Comparison of ENCODE assay signal across 9 mouse cellular contexts in genomic region chr10:107662372-107663065, GRCm38 (mm10). TPM values are rescaled to one million over a fixed set of nuclear protein-coding genes. Genes with fewer than 3 reads are reported as not detected.
DNase-seq lines count a peak whose midpoint lies in the region; ATAC-seq and TF ChIP-seq lines count a peak whose summit lies in the region.
"Had no signal": no experiment of that assay in that cellular context is flagged by ENCODE, and none has a peak within 500 bp of the region (broad histone marks: within the 10 kb centered on the region; RNA-seq: fewer than 3 reads in every experiment).

No protein-coding gene starts in this region.

- no peaks in the 10 kb centered on the region for H3K4me1 ChIP-seq in kidney, adult 2 months (ENCODE audit: control insufficient read depth, insufficient read depth, low read length)
- no peaks in the 10 kb centered on the region for H3K4me1 ChIP-seq in intestine, embryonic 16.5 days (ENCODE audit: control insufficient read depth, insufficient read depth, low read length)
- no peaks in the 10 kb centered on the region for H3K4me1 ChIP-seq in midbrain, embryonic 11.5 days (ENCODE audit: control insufficient read depth, insufficient read depth, low read length)
- no peaks in the 10 kb centered on the region for H3K4me1 ChIP-seq in liver, embryonic 11.5 days (replicated peaks; ENCODE audit: control insufficient read depth, insufficient read depth, low read length)
- H3K4me1 ChIP-seq: liver, embryonic 15.5 days had no signal

- no peak for TF ChIP-seq POLR2A in kidney, adult 2 months (IDR thresholded peaks at IDR 0.05; ENCODE audit: low read depth, low read length)

- DNase-seq in kidney, postnatal 14 days: peak; percentile 55
- DNase-seq in kidney, adult 2 months: no peak
- peak; percentile 38 for DNase-seq in embryo, embryonic 11 days
- no peak for DNase-seq in midbrain, embryonic 11.5 days (ENCODE audit: low spot score, missing footprints)
- DNase-seq in spleen, adult 12 weeks (ENCODE audit: low spot score): no peak
- DNase-seq in kidney, adult 18-20 months: no peak
- DNase-seq in liver, embryonic 11.5 days (ENCODE audit: low spot score): no peak

- WGBS in kidney, adult 2 months: 61% methylated on average over 5 of the region's 5 CpGs
- 41% methylated on average over 5 of the region's 5 CpGs for WGBS in intestine, embryonic 16.5 days
- 50% methylated on average over 5 of the region's 5 CpGs for WGBS in midbrain, embryonic 11.5 days
- WGBS in liver, embryonic 11.5 days: 71% methylated on average over 5 of the region's 5 CpGs

- no peak overlapping the region for H3K27ac ChIP-seq in kidney, adult 2 months (ENCODE audit: insufficient read depth, low read depth, low read length)
- H3K27ac ChIP-seq in intestine, embryonic 16.5 days (ENCODE audit: low read length): no peak overlapping the region
- H3K27ac ChIP-seq in midbrain, embryonic 11.5 days (ENCODE audit: low read depth, low read length): no peak overlapping the region
- no peak overlapping the region for H3K27ac ChIP-seq in liver, embryonic 11.5 days (ENCODE audit: low read depth, low read length)
- H3K27ac ChIP-seq: liver, embryonic 15.5 days had no signal

- no peaks in the 10 kb centered on the region for H3K36me3 ChIP-seq in kidney, adult 2 months (ENCODE audit: control insufficient read depth, insufficient read depth, low read length)
- H3K36me3 ChIP-seq in intestine, embryonic 16.5 days (ENCODE audit: control insufficient read depth, insufficient read depth, low read length): no peaks in the 10 kb centered on the region
- H3K36me3 ChIP-seq in midbrain, embryonic 11.5 days (ENCODE audit: control insufficient read depth, insufficient read depth, low read length): no peaks in the 10 kb centered on the region
- no peaks in the 10 kb centered on the region for H3K36me3 ChIP-seq in liver, embryonic 11.5 days (ENCODE audit: control insufficient read depth, insufficient read depth, low read length)
- H3K36me3 ChIP-seq: liver, embryonic 15.5 days had no signal

- H3K9ac ChIP-seq in intestine, embryonic 16.5 days (ENCODE audit: low read depth, low read length): no peak overlapping the region
- no peak overlapping the region for H3K9ac ChIP-seq in midbrain, embryonic 11.5 days (ENCODE audit: low read length)
- no peak overlapping the region for H3K9ac ChIP-seq in liver, embryonic 11.5 days (ENCODE audit: low read depth, low read length)
- H3K9ac ChIP-seq: liver, embryonic 15.5 days had no signal

- ATAC-seq in intestine, embryonic 16.5 days: peak; percentile 65
- ATAC-seq in midbrain, embryonic 11.5 days (ENCODE audit: low FRiP score): peak; percentile 69
- ATAC-seq in liver, embryonic 11.5 days (replicated peaks; ENCODE audit: low FRiP score): no peak

- no peak overlapping the region for H3K4me3 ChIP-seq in kidney, adult 2 months (ENCODE audit: insufficient read depth, low read depth, low read length)
- H3K4me3 ChIP-seq in intestine, embryonic 16.5 days (ENCODE audit: low read length): no peak overlapping the region
- H3K4me3 ChIP-seq in midbrain, embryonic 11.5 days (ENCODE audit: low read depth, low read length): no peak overlapping the region
- H3K4me3 ChIP-seq in liver, embryonic 11.5 days (ENCODE audit: low read depth, low read length): no peak overlapping the region
- H3K4me3 ChIP-seq: liver, embryonic 15.5 days had no signal

- no peak overlapping the region for H3K4me2 ChIP-seq in intestine, embryonic 16.5 days (ENCODE audit: low read depth, low read length)
- no peak overlapping the region for H3K4me2 ChIP-seq in midbrain, embryonic 11.5 days
- no peak overlapping the region for H3K4me2 ChIP-seq in liver, embryonic 11.5 days
- H3K4me2 ChIP-seq: liver, embryonic 15.5 days had no signal

- no peaks in the 10 kb centered on the region for H3K9me3 ChIP-seq in intestine, embryonic 16.5 days (ENCODE audit: control insufficient read depth, low read length)
- H3K9me3 ChIP-seq in midbrain, embryonic 11.5 days (ENCODE audit: control insufficient read depth, low read length): no peaks in the 10 kb centered on the region
- H3K9me3 ChIP-seq in liver, embryonic 11.5 days (ENCODE audit: control insufficient read depth, low read length): no peaks in the 10 kb centered on the region
- H3K9me3 ChIP-seq: liver, embryonic 15.5 days had no signal

- H3K27me3 ChIP-seq in kidney, adult 2 months (replicated peaks; ENCODE audit: control insufficient read depth, insufficient read depth, low read length): no peaks in the 10 kb centered on the region
- no peaks in the 10 kb centered on the region for H3K27me3 ChIP-seq in intestine, embryonic 16.5 days (replicated peaks; ENCODE audit: control insufficient read depth, insufficient read depth, low read length)
- no peaks in the 10 kb centered on the region for H3K27me3 ChIP-seq in midbrain, embryonic 11.5 days (ENCODE audit: control insufficient read depth, insufficient read depth, low read length)
- no peaks in the 10 kb centered on the region for H3K27me3 ChIP-seq in liver, embryonic 11.5 days (replicated peaks; ENCODE audit: control insufficient read depth, insufficient read depth, low read length)
- H3K27me3 ChIP-seq: liver, embryonic 15.5 days had no signal

- TF ChIP-seq CTCF in kidney, adult 2 months (conservative IDR thresholded peaks at IDR 0.05; ENCODE audit: insufficient read depth, insufficient read length, low read depth, low read length): no peak

RNA-seq across cellular contexts. Expression of gene Ptprq, which starts 57.3 kb away (rescaled TPM):
- 0.01 and 0.02 TPM in 2 replicates for polyA plus RNA-seq in kidney, adult 2 months (2012; rRNA removed)
- 0.02 TPM in 2 replicates for polyA plus RNA-seq in intestine, embryonic 16.5 days (2015; fragmentation: Nextera tagmentation; extraction: Ambion mirVana)
- polyA plus RNA-seq in midbrain, embryonic 11.5 days (2014; fragmentation: Nextera tagmentation; extraction: Ambion mirVana): 0.03 and 0.10 TPM in 2 replicates
- polyA plus RNA-seq in liver, embryonic 11.5 days (2014; fragmentation: Nextera tagmentation; extraction: Ambion mirVana): not detected in 2 replicates
- polyA plus RNA-seq: liver, embryonic 15.5 days had no signal

Comparison
In these comparisons a context has a peak if more than half of its experiments do, and no peak if none do; other contexts are left out.
1. DNase-seq: peak in kidney, postnatal 14 days (single experiment) and embryo, embryonic 11 days (single experiment); none in kidney, adult 2 months (single experiment), midbrain, embryonic 11.5 days (single experiment), spleen, adult 12 weeks (single experiment), kidney, adult 18-20 months (single experiment) and liver, embryonic 11.5 days (single experiment).